16 mouse cellular contexts compared by ENCODE assay signal in the genomic region with DNA sequence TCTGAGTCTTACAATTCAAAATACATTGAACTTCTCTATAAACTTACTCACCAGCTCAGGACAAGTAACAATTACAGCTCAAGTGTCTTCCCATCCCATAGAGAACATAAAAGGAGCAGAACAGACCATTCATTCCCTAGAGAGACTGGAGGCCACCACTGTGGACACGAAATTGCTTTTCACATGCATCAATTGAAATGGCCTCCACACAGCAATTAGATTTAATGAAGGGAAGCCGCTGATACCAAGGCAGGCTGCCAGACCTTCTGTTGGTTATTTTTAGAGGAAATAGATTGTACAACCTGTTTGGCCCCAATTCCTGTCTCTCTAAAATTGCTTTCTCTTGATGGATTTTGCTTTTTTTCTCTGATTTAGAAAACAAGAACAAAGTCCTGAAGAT.
A peak's percentile ranks its signal among the peaks of the same experiment; 100 is the strongest.
DNase-seq lines count a peak whose midpoint lies in the region; ATAC-seq lines count a peak whose summit lies in the region.
"Had no signal": no experiment of that assay in that cellular context is flagged by ENCODE, and none has a peak within 500 bp of the region (broad histone marks: within the 10 kb centered on the region; RNA-seq: fewer than 3 reads in every experiment).

No protein-coding gene starts in this region.

- no peaks in the 10 kb centered on the region for H3K36me3 ChIP-seq in forebrain, embryonic 15.5 days
- H3K36me3 ChIP-seq in forebrain, embryonic 10.5 days (replicated peaks) = no peaks in the 10 kb centered on the region
- no peaks in the 10 kb centered on the region for H3K36me3 ChIP-seq in neural tube, embryonic 13.5 days
- H3K36me3 ChIP-seq: limb, embryonic 15.5 days had no signal

- no peak for DNase-seq in forebrain, embryonic 10.5 days (ENCODE audit: extremely low spot score, low spot score)
- DNase-seq in neural tube, embryonic 10.5 days (ENCODE audit: extremely low spot score, low spot score) = no peak
- peak; percentile 26 to 28 for DNase-seq in cerebellum, postnatal 36 days
- no peak for DNase-seq in gastrocnemius, adult 18-20 months (ENCODE audit: low spot score)
- no peak for DNase-seq in spleen, adult 18-20 months
- DNase-seq in left cerebral cortex, adult 8-10 months (ENCODE audit: low spot score in 2 of 2) = no peak
- DNase-seq: B cell, adult 2 months; heart, adult 18-20 months; heart, postnatal 4 days; kidney, adult 9 months; lung, adult 2 months; thymus, adult 18-20 months had no signal

- no peaks in the 10 kb centered on the region for H3K9me3 ChIP-seq in forebrain, embryonic 15.5 days
- no peaks in the 10 kb centered on the region for H3K9me3 ChIP-seq in forebrain, embryonic 10.5 days
- H3K9me3 ChIP-seq in neural tube, embryonic 13.5 days = no peaks in the 10 kb centered on the region
- H3K9me3 ChIP-seq: limb, embryonic 15.5 days had no signal

- H3K9ac ChIP-seq in forebrain, embryonic 15.5 days (replicated peaks) = no peak overlapping the region
- H3K9ac ChIP-seq in neural tube, embryonic 13.5 days = no peak overlapping the region
- H3K9ac ChIP-seq: limb, embryonic 15.5 days had no signal

- H3K4me2 ChIP-seq in forebrain, embryonic 15.5 days (replicated peaks) = no peak overlapping the region
- no peak overlapping the region for H3K4me2 ChIP-seq in neural tube, embryonic 13.5 days
- H3K4me2 ChIP-seq: limb, embryonic 15.5 days had no signal

- H3K27me3 ChIP-seq in forebrain, embryonic 15.5 days = no peaks in the 10 kb centered on the region
- H3K27me3 ChIP-seq in forebrain, embryonic 10.5 days (ENCODE audit: poor library complexity, severe bottlenecking) = no peaks in the 10 kb centered on the region
- H3K27me3 ChIP-seq in neural tube, embryonic 13.5 days = no peaks in the 10 kb centered on the region
- H3K27me3 ChIP-seq: limb, embryonic 15.5 days had no signal

- H3K27ac ChIP-seq in forebrain, embryonic 15.5 days (replicated peaks) = peak overlapping the region; percentile 8; the same call in 1 of the 2 replicates
- no peak overlapping the region for H3K27ac ChIP-seq in forebrain, embryonic 10.5 days
- no peak overlapping the region for H3K27ac ChIP-seq in neural tube, embryonic 13.5 days (replicated peaks)
- H3K27ac ChIP-seq: limb, embryonic 15.5 days had no signal

- WGBS in forebrain, embryonic 15.5 days = 12% methylated on average over 2 of the region's 2 CpGs
- 66% methylated on average over 2 of the region's 2 CpGs for WGBS in forebrain, embryonic 10.5 days
- 9% methylated on average over 2 of the region's 2 CpGs for WGBS in neural tube, embryonic 13.5 days

- H3K4me1 ChIP-seq in forebrain, embryonic 15.5 days = peaks cover 10% of the 10 kb centered on the region
- H3K4me1 ChIP-seq in forebrain, embryonic 10.5 days = peaks cover 3% of the 10 kb centered on the region; the same call in 1 of the 2 replicates
- peaks cover 6% of the 10 kb centered on the region for H3K4me1 ChIP-seq in neural tube, embryonic 13.5 days (replicated peaks)
- H3K4me1 ChIP-seq: limb, embryonic 15.5 days had no signal

- no peak overlapping the region for H3K4me3 ChIP-seq in forebrain, embryonic 15.5 days
- no peak overlapping the region for H3K4me3 ChIP-seq in forebrain, embryonic 10.5 days
- H3K4me3 ChIP-seq in neural tube, embryonic 13.5 days = no peak overlapping the region
- H3K4me3 ChIP-seq: limb, embryonic 15.5 days; myocyte had no signal

- peak; percentile 66; the same call in 1 of the 2 replicates for ATAC-seq in forebrain, embryonic 15.5 days (replicated peaks)
- peak; percentile 50; the same call in 1 of the 2 replicates for ATAC-seq in neural tube, embryonic 13.5 days (ENCODE audit: low read depth)

Comparison
In these comparisons a context has a peak if more than half of its experiments do, and no peak if none do; other contexts are left out.
1. DNase-seq: peak in cerebellum, postnatal 36 days (2 of 2); none in forebrain, embryonic 10.5 days (single experiment), neural tube, embryonic 10.5 days (single experiment), gastrocnemius, adult 18-20 months (single experiment), spleen, adult 18-20 months (0 of 2) and left cerebral cortex, adult 8-10 months (0 of 2).